8 mouse cellular contexts compared by ENCODE assay signal in the genomic region with DNA sequence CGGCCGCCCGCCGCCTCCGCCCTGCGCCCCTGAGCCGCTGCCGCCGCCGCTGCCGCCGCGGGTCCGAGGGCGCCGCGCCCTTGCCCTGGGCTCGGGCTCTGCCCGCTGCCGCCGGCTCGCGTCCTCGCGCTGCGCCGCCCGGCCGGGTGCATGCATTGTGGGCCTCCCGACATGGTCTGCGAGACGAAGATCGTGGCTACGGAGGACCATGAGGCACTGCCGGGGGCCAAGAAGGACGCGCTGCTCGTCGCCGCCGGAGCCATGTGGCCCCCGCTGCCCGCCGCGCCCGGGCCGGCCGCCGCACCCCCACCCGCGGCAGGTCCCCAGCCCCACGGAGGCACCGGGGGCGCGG. TPM values are rescaled to one million over a fixed set of nuclear protein-coding genes. Genes with fewer than 3 reads are reported as not detected.
DNase-seq lines count a peak whose midpoint lies in the region; ATAC-seq and TF ChIP-seq lines count a peak whose summit lies in the region.

No protein-coding gene starts in this region.

- WGBS in heart, adult 2 months, result under 1% methylated on average over 55 of the region's 55 CpGs
- under 1% methylated on average over 52 of the region's 55 CpGs for WGBS in thymus, adult 2 months
- under 1% methylated on average over 53 of the region's 55 CpGs for WGBS in liver, embryonic 12.5 days (ENCODE audit: insufficient replicate concordance)

- intact Hi-C loops in heart, adult 2 months (cut with DNase I), result no loop called here
- intact Hi-C loops in heart, postnatal 36 days (cut with DNase I), result no loop called here

- ATAC-seq in liver, embryonic 12.5 days, result no peak

- H3K27ac ChIP-seq in heart, adult 2 months, result no peak overlapping the region
- no peak overlapping the region for H3K27ac ChIP-seq in thymus, adult 2 months (ENCODE audit: control insufficient read depth, insufficient read depth, low read length)
- H3K27ac ChIP-seq in liver, embryonic 12.5 days, result no peak overlapping the region

- H3K4me3 ChIP-seq in heart, adult 2 months, result peak overlapping the region; percentile 55
- H3K4me3 ChIP-seq in thymus, adult 2 months (ENCODE audit: control insufficient read depth, insufficient read depth, low read length), result peak overlapping the region; percentile 69
- H3K4me3 ChIP-seq in liver, embryonic 12.5 days, result peak overlapping the region; percentile 45

- peaks cover 16% of the 10 kb centered on the region for H3K27me3 ChIP-seq in heart, adult 2 months (ENCODE audit: control insufficient read depth, insufficient read depth, low read length)
- peaks cover 20% of the 10 kb centered on the region for H3K27me3 ChIP-seq in thymus, adult 2 months (ENCODE audit: control insufficient read depth, insufficient read depth, low read length)
- H3K27me3 ChIP-seq in liver, embryonic 12.5 days (replicated peaks), result peaks cover 76% of the 10 kb centered on the region

- H3K79me2 ChIP-seq in heart, adult 2 months (replicated peaks; ENCODE audit: control insufficient read depth, insufficient read depth, low read length), result no peaks in the 10 kb centered on the region

- H3K36me3 ChIP-seq in heart, adult 2 months (ENCODE audit: control insufficient read depth, insufficient read depth, low read length), result no peaks in the 10 kb centered on the region
- no peaks in the 10 kb centered on the region for H3K36me3 ChIP-seq in thymus, adult 2 months (ENCODE audit: control insufficient read depth, insufficient read depth, low read length)
- no peaks in the 10 kb centered on the region for H3K36me3 ChIP-seq in liver, embryonic 12.5 days

- TF ChIP-seq CTCF in heart, adult 2 months (IDR thresholded peaks at IDR 0.05), result no peak
- TF ChIP-seq CTCF in thymus, adult 2 months (IDR thresholded peaks at IDR 0.05; ENCODE audit: borderline replicate concordance, control insufficient read depth, extremely low read depth, insufficient read depth, low read length, poor library complexity), result no peak

- peak overlapping the region; percentile 72 for H3K4me2 ChIP-seq in liver, embryonic 12.5 days

- no peaks in the 10 kb centered on the region for H3K4me1 ChIP-seq in heart, adult 2 months (ENCODE audit: control insufficient read depth, insufficient read depth, low read length)
- H3K4me1 ChIP-seq in thymus, adult 2 months (replicated peaks; ENCODE audit: control insufficient read depth, insufficient read depth, low read length), result peaks cover 18% of the 10 kb centered on the region
- peaks cover 8% of the 10 kb centered on the region; the same call in 1 of the 2 replicates for H3K4me1 ChIP-seq in liver, embryonic 12.5 days

- TF ChIP-seq POLR2A in heart, adult 2 months (IDR thresholded peaks at IDR 0.05; ENCODE audit: insufficient read depth, low read depth, low read length), result no peak
- TF ChIP-seq POLR2A in thymus, adult 2 months (IDR thresholded peaks at IDR 0.05; ENCODE audit: control insufficient read depth, extremely low read depth, insufficient read depth, low read length, poor library complexity), result no peak

- no peak for TF ChIP-seq EP300 in heart, adult 2 months (IDR thresholded peaks at IDR 0.05; ENCODE audit: insufficient read depth, low read depth, low read length)

- DNase-seq in heart, adult 2 months, result no peak
- no peak for DNase-seq in heart, postnatal 36 days
- no peak for DNase-seq in thymus, adult 2 months
- no peak for DNase-seq in thymus, adult 18-20 months
- DNase-seq in urinary bladder, adult 18-20 months (ENCODE audit: low spot score in 2 of 2), result no peak
- DNase-seq in adrenal gland, postnatal 10 days, result no peak
- no peak for DNase-seq in left cerebral cortex, adult 9 months (ENCODE audit: low spot score in 2 of 2)

- peak overlapping the region; percentile 39 for H3K9ac ChIP-seq in heart, adult 2 months (ENCODE audit: low read depth, low read length)
- H3K9ac ChIP-seq in liver, embryonic 12.5 days, result no peak overlapping the region

- no peaks in the 10 kb centered on the region for H3K9me3 ChIP-seq in liver, embryonic 12.5 days (replicated peaks)

RNA-seq across cellular contexts. Expression of gene Nat8l, which starts 0.9 kb away (rescaled TPM):
- 1 to 10 TPM; 1.1 TPM for total RNA-seq in heart, adult 2 months (2021)
- 3.1 and 5.7 TPM in 2 replicates for polyA plus RNA-seq in heart, adult 2 months (2012; rRNA removed)
- 1 to 10 TPM in 1 of 2 experiments, under 1 TPM in 1; 0.79 to 1.1 TPM for total RNA-seq in heart, postnatal 36 days (2021)
- 8.3 and 12.1 TPM in 2 replicates for polyA plus RNA-seq in thymus, adult 2 months (2012; rRNA removed)
- 0.04 and 0.08 TPM in 2 replicates for polyA plus RNA-seq in liver, embryonic 12.5 days (2016; fragmentation: Nextera tagmentation; extraction: Ambion mirVana)
- 10 to 100 TPM; 19.6 to 30.1 TPM for total RNA-seq in adrenal gland, postnatal 10 days (2021)

RNA-seq across cellular contexts. Expression of gene Gm1673, which starts 13.4 kb away (rescaled TPM):
- total RNA-seq in heart, adult 2 months (2021), result 1 to 10 TPM; 2.2 to 2.6 TPM
- polyA plus RNA-seq in heart, adult 2 months (2012; rRNA removed), result 3.7 and 7.6 TPM in 2 replicates
- 1 to 10 TPM; 1.9 to 3.8 TPM for total RNA-seq in heart, postnatal 36 days (2021)
- polyA plus RNA-seq in thymus, adult 2 months (2012; rRNA removed), result 38.3 and 41.9 TPM in 2 replicates
- polyA plus RNA-seq in liver, embryonic 12.5 days (2016; fragmentation: Nextera tagmentation; extraction: Ambion mirVana), result 11.6 and 13.0 TPM in 2 replicates
- 10 to 100 TPM; 18.2 to 23.6 TPM for total RNA-seq in adrenal gland, postnatal 10 days (2021)

Comparison
In these comparisons a context has a peak if more than half of its experiments do, and no peak if none do; other contexts are left out.
1. RNA of gene Nat8l, which starts 0.9 kb away (total RNA-seq): 19.6 to 30.1 TPM in adrenal gland, postnatal 10 days; 1.1 TPM in heart, adult 2 months and 0.79 to 1.1 TPM in heart, postnatal 36 days; every median in the first group is over 4 times any median in the second.
2. Peak in every context shown above with its lines, with median percentiles within 50 percentile points of each other: H3K4me3 ChIP-seq.